ENCODE assay signal across 17 mouse cellular contexts in the genomic region with DNA sequence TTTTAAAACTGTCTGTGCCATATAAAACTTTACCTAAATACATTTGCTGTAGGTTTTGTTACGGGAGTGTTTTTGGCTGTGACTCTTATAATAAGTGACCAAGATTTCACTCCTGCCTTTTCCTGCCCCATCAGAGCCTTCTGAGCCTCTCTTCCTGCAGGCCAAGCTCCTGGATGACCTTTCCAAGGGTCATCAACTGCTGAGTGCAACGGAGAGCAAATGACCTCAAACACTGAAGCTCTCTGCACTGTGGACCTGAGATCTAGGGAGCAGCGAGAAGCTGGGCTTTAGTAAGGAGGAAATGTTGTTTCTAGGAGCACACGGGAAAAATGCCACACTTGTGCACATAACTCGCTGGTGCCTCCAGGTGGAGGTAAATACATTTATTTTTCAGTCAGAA.
A peak's percentile ranks its signal among the peaks of the same experiment; 100 is the strongest.
DNase-seq lines count a peak whose midpoint lies in the region; ATAC-seq and TF ChIP-seq lines count a peak whose summit lies in the region.
"Had no signal": no experiment of that assay in that cellular context is flagged by ENCODE, and none has a peak within 500 bp of the region (broad histone marks: within the 10 kb centered on the region; RNA-seq: fewer than 3 reads in every experiment).

No protein-coding gene starts in this region.

- no peak overlapping the region for H3K4me3 ChIP-seq in heart, embryonic 15.5 days
- H3K4me3 ChIP-seq in liver, adult 2 months (ENCODE audit: insufficient read depth, low read depth, low read length) = no peak overlapping the region
- H3K4me3 ChIP-seq in liver, embryonic 11.5 days (ENCODE audit: low read depth, low read length) = no peak overlapping the region
- H3K4me3 ChIP-seq in stomach, embryonic 14.5 days (ENCODE audit: low read depth, low read length) = no peak overlapping the region
- H3K4me3 ChIP-seq: embryonic facial prominence, embryonic 12.5 days had no signal

- no peaks in the 10 kb centered on the region for H3K79me2 ChIP-seq in liver, adult 2 months (ENCODE audit: control insufficient read depth, insufficient read depth, low read length)

- no peaks in the 10 kb centered on the region for H3K36me3 ChIP-seq in heart, embryonic 15.5 days
- H3K36me3 ChIP-seq in liver, adult 2 months (ENCODE audit: control insufficient read depth, insufficient read depth, low read length) = no peaks in the 10 kb centered on the region
- H3K36me3 ChIP-seq in liver, embryonic 11.5 days (ENCODE audit: control insufficient read depth, insufficient read depth, low read length) = no peaks in the 10 kb centered on the region
- no peaks in the 10 kb centered on the region for H3K36me3 ChIP-seq in stomach, embryonic 14.5 days (ENCODE audit: control insufficient read depth, insufficient read depth, low read length)
- H3K36me3 ChIP-seq: embryonic facial prominence, embryonic 12.5 days had no signal

- no peaks in the 10 kb centered on the region for H3K27me3 ChIP-seq in heart, embryonic 15.5 days
- no peaks in the 10 kb centered on the region for H3K27me3 ChIP-seq in liver, adult 2 months (ENCODE audit: control insufficient read depth, insufficient read depth, low read length)
- H3K27me3 ChIP-seq in liver, embryonic 11.5 days (replicated peaks; ENCODE audit: control insufficient read depth, insufficient read depth, low read length) = peaks cover 11% of the 10 kb centered on the region
- no peaks in the 10 kb centered on the region for H3K27me3 ChIP-seq in stomach, embryonic 14.5 days (ENCODE audit: control insufficient read depth, insufficient read depth, low read length)
- H3K27me3 ChIP-seq: embryonic facial prominence, embryonic 12.5 days had no signal

- 56% methylated on average over 5 of the region's 5 CpGs for WGBS in heart, embryonic 15.5 days
- 45% methylated on average over 5 of the region's 5 CpGs for WGBS in liver, adult 2 months
- WGBS in liver, embryonic 11.5 days = 54% methylated on average over 5 of the region's 5 CpGs
- WGBS in stomach, embryonic 14.5 days = 50% methylated on average over 5 of the region's 5 CpGs

- H3K9ac ChIP-seq in heart, embryonic 15.5 days = no peak overlapping the region
- no peak overlapping the region for H3K9ac ChIP-seq in liver, adult 2 months (ENCODE audit: low read depth, low read length)
- H3K9ac ChIP-seq in liver, embryonic 11.5 days (ENCODE audit: low read depth, low read length) = no peak overlapping the region
- H3K9ac ChIP-seq in stomach, embryonic 14.5 days (replicated peaks; ENCODE audit: low read depth, low read length) = no peak overlapping the region
- H3K9ac ChIP-seq: embryonic facial prominence, embryonic 12.5 days; liver, embryonic 14.5 days had no signal

- TF ChIP-seq CTCF in liver, adult 2 months (IDR thresholded peaks at IDR 0.05; ENCODE audit: low read depth, low read length) = no peak

- H3K27ac ChIP-seq in heart, embryonic 15.5 days = peak overlapping the region; percentile 24; the same call in 1 of the 2 replicates
- H3K27ac ChIP-seq in liver, adult 2 months (replicated peaks; ENCODE audit: insufficient read depth, low read depth, low read length) = no peak overlapping the region
- no peak overlapping the region for H3K27ac ChIP-seq in liver, embryonic 11.5 days (ENCODE audit: low read depth, low read length)
- peak overlapping the region; percentile 66; the same call in 1 of the 2 replicates for H3K27ac ChIP-seq in stomach, embryonic 14.5 days (ENCODE audit: low read length)
- H3K27ac ChIP-seq: embryonic facial prominence, embryonic 12.5 days; liver, embryonic 14.5 days had no signal

- peaks cover 72% of the 10 kb centered on the region for H3K4me1 ChIP-seq in heart, embryonic 15.5 days (replicated peaks)
- H3K4me1 ChIP-seq in liver, adult 2 months (ENCODE audit: control insufficient read depth, insufficient read depth, low read length) = no peaks in the 10 kb centered on the region
- peaks cover 44% of the 10 kb centered on the region for H3K4me1 ChIP-seq in liver, embryonic 11.5 days (replicated peaks; ENCODE audit: control insufficient read depth, insufficient read depth, low read length)
- peaks cover 35% of the 10 kb centered on the region; the same call in 1 of the 2 replicates for H3K4me1 ChIP-seq in stomach, embryonic 14.5 days (ENCODE audit: control insufficient read depth, insufficient read depth, low read length)

- ATAC-seq in heart, embryonic 15.5 days (replicated peaks; ENCODE audit: insufficient number of reproducible peaks, insufficient read depth, low FRiP score, low read depth) = no peak
- ATAC-seq in liver, embryonic 11.5 days (replicated peaks; ENCODE audit: low FRiP score) = no peak
- no peak for ATAC-seq in stomach, embryonic 14.5 days (ENCODE audit: insufficient number of reproducible peaks, insufficient read depth, low FRiP score, low read depth)

- no peaks in the 10 kb centered on the region for H3K9me3 ChIP-seq in heart, embryonic 15.5 days (replicated peaks)
- no peaks in the 10 kb centered on the region for H3K9me3 ChIP-seq in liver, embryonic 11.5 days (ENCODE audit: control insufficient read depth, low read length)
- H3K9me3 ChIP-seq in stomach, embryonic 14.5 days (ENCODE audit: control insufficient read depth, low read depth, low read length) = no peaks in the 10 kb centered on the region
- H3K9me3 ChIP-seq: embryonic facial prominence, embryonic 12.5 days had no signal

- no peak overlapping the region for H3K4me2 ChIP-seq in heart, embryonic 15.5 days
- H3K4me2 ChIP-seq in liver, embryonic 11.5 days = no peak overlapping the region
- H3K4me2 ChIP-seq in stomach, embryonic 14.5 days (replicated peaks; ENCODE audit: low read depth, low read length) = no peak overlapping the region
- H3K4me2 ChIP-seq: embryonic facial prominence, embryonic 12.5 days; midbrain, embryonic 11.5 days had no signal

- peak; percentile 51 for DNase-seq in embryo, embryonic 10 days (ENCODE audit: low spot score)
- no peak for DNase-seq in embryo, embryonic 10.5 days (ENCODE audit: low spot score)
- DNase-seq in heart, adult 8-10 months (ENCODE audit: low spot score) = no peak
- peak; percentile 49 for DNase-seq in liver, adult 2 months (ENCODE audit: extremely low read depth, low read depth, low spot score)
- no peak for DNase-seq in liver, embryonic 11.5 days (ENCODE audit: low spot score)
- DNase-seq in adrenal gland, postnatal 25 days = no peak
- DNase-seq: cerebellum, postnatal 10 days; kidney, adult 8-10 months; layer of hippocampus, adult 9-11 months; lung, postnatal 36 days; right cerebral cortex, postnatal 25 days; thymus, postnatal 36 days had no signal

- TF ChIP-seq POLR2A in liver, adult 2 months (IDR thresholded peaks at IDR 0.05; ENCODE audit: extremely low read depth, insufficient read depth, low read length) = no peak

Comparison
In these comparisons a context has a peak if more than half of its experiments do, and no peak if none do; other contexts are left out.
1. DNase-seq: peak in embryo, embryonic 10 days (single experiment) and liver, adult 2 months (single experiment); none in embryo, embryonic 10.5 days (single experiment), heart, adult 8-10 months (single experiment), liver, embryonic 11.5 days (single experiment) and adrenal gland, postnatal 25 days (single experiment).
2. H3K27ac ChIP-seq: peak in heart, embryonic 15.5 days (single experiment) and stomach, embryonic 14.5 days (single experiment); none in liver, adult 2 months (single experiment) and liver, embryonic 11.5 days (single experiment).